Mouse (Mus musculus): Measurements from ENCODE around the gene Senp1.

DNA sequence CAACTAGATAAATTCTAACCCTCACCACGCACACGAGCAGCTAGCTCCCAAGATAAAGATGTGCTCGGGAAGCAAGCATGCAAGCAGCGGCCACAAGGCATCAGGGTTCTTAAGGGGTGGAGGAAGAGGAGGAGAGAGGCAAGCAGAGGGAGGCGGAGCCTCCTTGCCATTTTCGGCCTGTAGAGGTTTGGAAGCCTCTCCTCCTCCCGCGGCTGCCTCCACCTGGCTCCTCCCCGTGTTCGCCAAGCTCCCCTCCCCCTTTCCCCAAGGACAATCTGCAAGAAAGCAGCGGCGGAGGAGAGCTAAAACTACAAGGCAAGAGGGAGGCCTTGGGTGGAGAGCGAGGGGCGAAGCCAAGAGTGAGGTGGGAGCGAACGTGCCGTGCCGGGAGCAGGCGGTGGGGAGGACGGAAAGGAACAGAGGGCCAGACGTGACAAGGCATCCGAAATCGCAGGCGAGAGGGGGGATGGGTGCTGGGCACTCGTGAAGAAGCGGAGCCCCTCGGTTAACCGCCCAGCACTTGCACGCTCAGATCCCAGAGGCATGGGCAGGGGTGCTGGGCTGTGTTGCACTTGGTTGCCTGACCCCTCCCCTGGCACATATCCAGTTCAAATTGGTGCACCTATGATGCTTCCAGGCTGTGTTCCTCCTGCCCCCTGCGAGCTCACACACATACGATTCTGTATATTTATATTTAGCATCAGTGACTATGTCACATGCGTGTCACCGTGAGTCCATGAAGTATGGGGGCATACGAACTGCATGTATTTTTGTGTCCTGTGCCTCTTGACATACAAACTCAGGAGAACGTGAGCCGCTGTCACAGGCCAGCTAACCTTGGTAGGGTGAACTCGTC, 15.0 kb upstream of the Senp1 start:
- no peak; the same call in 1 of the 2 replicates for TF ChIP-seq CTCF (IDR thresholded peaks at IDR 0.05; ENCODE audit: borderline replicate concordance, insufficient read depth, low read depth, low read length)
- TF ChIP-seq POLR2A (IDR thresholded peaks at IDR 0.05; ENCODE audit: borderline replicate concordance, insufficient read depth, low read length): peak; percentile 84
